Mouse (Mus musculus): ENCODE results near the gene Homer1. TPM values are rescaled to one million over a fixed set of nuclear protein-coding genes. Genes with fewer than 3 reads are reported as not detected.

Homer1 gene
- 3.7 TPM for polyA plus RNA-seq (2012; fragmentation: generic; extraction: Trizol)

DNA sequence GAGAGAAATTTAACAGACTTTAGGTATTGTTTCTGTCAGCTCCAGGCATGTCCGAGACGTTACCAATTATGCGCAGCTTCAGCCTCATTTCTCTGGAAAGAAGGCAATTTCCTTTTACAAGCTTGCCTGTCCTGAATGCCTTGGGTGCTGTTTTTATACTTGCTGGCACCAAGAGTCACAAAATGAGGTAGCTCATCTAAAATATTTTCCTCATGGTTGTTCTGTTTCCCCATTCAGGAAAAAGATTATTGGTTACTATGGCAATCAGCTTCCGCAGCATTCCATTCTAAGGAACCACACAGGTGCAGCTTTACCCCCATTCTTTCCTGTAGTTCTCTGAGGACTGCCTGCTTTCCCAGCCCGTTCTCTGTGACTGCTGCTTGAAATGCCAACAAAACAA is at the start of gene Homer1:
TSS of gene Homer1 (plus strand) at position 320 of the 400 bp plus-strand sequence.
- Histone ChIP-seq H3K27me3 (ENCODE audit: control insufficient read depth, insufficient read depth, insufficient read length) (no peaks in the 10 kb centered on the region), H3K36me3 (ENCODE audit: control insufficient read depth, insufficient read depth) (no peaks in the 10 kb centered on the region)
- TF ChIP-seq REST (IDR thresholded peaks at IDR 0.05; ENCODE audit: insufficient read depth, insufficient read length) (no peak), SRF (IDR thresholded peaks at IDR 0.05; ENCODE audit: control insufficient read depth, insufficient read length, low read depth) (no peak), POLR2AphosphoS2 (IDR thresholded peaks at IDR 0.05; ENCODE audit: insufficient read length, low read depth) (no peak), MAX (IDR thresholded peaks at IDR 0.05; ENCODE audit: low read depth) (no peak), POLR2A (IDR thresholded peaks at IDR 0.05; ENCODE audit: insufficient read length, low read depth) (no peak), MYOD1 (IDR thresholded peaks at IDR 0.05; ENCODE audit: control insufficient read depth in 1 of 3, insufficient read length in 2 of 3, low read depth in 2 of 3) (no peak), E2F4 (IDR thresholded peaks at IDR 0.05; ENCODE audit: insufficient read depth) (no peak), CEBPB (IDR thresholded peaks at IDR 0.05; ENCODE audit: insufficient read depth, poor library complexity, severe bottlenecking) (no peak), USF1 (IDR thresholded peaks at IDR 0.05; ENCODE audit: low read depth) (no peak), TCF3 (IDR thresholded peaks at IDR 0.05; ENCODE audit: insufficient read length, low read depth) (no peak), MYOG (IDR thresholded peaks at IDR 0.05; ENCODE audit: control insufficient read depth in 1 of 3, insufficient read depth in 1 of 3, insufficient read length in 2 of 3, low read depth in 2 of 3) (no peak), TCF12 (IDR thresholded peaks at IDR 0.05; ENCODE audit: insufficient read depth, poor library complexity, severe bottlenecking) (no peak)

DNA sequence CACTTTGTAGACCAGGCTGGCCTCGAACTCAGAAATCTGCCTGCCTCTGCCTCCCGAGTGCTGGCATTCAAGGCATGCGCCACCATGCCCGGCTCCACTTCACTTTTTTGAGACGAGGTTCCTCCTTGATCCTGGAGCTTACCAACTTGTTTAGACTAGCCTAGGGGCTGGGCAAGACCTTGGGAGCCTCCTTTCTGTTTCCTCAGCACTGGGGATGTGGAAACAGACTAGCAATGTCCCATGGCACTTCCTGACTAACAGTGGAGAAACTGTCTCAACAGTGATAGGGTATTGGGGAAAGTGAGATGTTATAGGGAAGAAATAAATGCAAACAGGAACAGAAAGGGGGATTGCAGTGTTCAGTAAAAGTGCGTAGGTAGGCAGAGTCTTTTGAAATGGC is 47.7 kb upstream of the Homer1 start:
- Histone ChIP-seq H3ac (ENCODE audit: control insufficient read depth, insufficient read length) (no peak overlapping the region), H3K79me2 (ENCODE audit: control insufficient read depth, insufficient read depth) (no peaks in the 10 kb centered on the region), H3K36me3 (ENCODE audit: control insufficient read depth, insufficient read depth) (no peaks in the 10 kb centered on the region), H3K4me2 (ENCODE audit: low read depth) (no peak overlapping the region), H3K4me3 (no peak overlapping the region), H3K27me3 (ENCODE audit: control insufficient read depth, insufficient read depth, insufficient read length) (no peaks in the 10 kb centered on the region)
- TF ChIP-seq SRF (IDR thresholded peaks at IDR 0.05; ENCODE audit: control insufficient read depth, insufficient read length, low read depth) (no peak), CEBPB (IDR thresholded peaks at IDR 0.05; ENCODE audit: insufficient read depth, poor library complexity, severe bottlenecking) (no peak), MYOD1 (IDR thresholded peaks at IDR 0.05; ENCODE audit: control insufficient read depth in 1 of 3, insufficient read length in 2 of 3, low read depth in 2 of 3) (no peak)

More for the DNA sequence above, at the start of gene Homer1:
- H3K4me3 ChIP-seq, result no peak within 1 kb of the TSS
- no peak within 1 kb of the TSS for H3ac ChIP-seq (ENCODE audit: control insufficient read depth, insufficient read length)
- H3K4me2 ChIP-seq (ENCODE audit: low read depth), result no peak within 1 kb of the TSS
- H3K79me2 ChIP-seq (ENCODE audit: control insufficient read depth, insufficient read depth), result no peaks in the 10 kb centered on the region

DNA sequence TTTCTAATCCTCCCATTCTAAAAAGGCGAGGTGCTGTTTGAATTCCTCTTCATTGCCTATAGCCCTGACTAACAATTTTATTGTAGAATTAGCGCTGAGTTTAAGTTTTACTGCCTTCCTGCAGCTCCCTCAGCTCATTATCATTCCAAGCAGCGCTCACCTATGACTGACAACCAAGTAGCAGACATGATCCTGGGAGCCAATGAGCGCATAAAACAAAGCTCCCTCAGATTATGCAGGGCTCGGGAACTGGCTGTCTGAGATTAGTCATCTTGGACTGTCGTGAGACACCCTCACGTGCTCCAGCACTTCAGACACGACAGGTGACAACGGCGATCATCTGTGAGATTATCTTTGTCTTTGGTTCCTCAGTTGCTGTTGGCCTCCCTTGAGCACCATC is 47.3 kb upstream of the Homer1 start:
- TF ChIP-seq E2F4 (IDR thresholded peaks at IDR 0.05; ENCODE audit: insufficient read depth), result no peak
- no peak for TF ChIP-seq TCF12 (IDR thresholded peaks at IDR 0.05; ENCODE audit: insufficient read depth, poor library complexity, severe bottlenecking)
- no peak for TF ChIP-seq MYOG (IDR thresholded peaks at IDR 0.05; ENCODE audit: control insufficient read depth in 1 of 3, insufficient read depth in 1 of 3, insufficient read length in 2 of 3, low read depth in 2 of 3)
- no peak for TF ChIP-seq USF1 (IDR thresholded peaks at IDR 0.05; ENCODE audit: low read depth)
- TF ChIP-seq POLR2AphosphoS2 (IDR thresholded peaks at IDR 0.05; ENCODE audit: insufficient read length, low read depth), result no peak
- TF ChIP-seq CEBPB (IDR thresholded peaks at IDR 0.05; ENCODE audit: insufficient read depth, poor library complexity, severe bottlenecking), result no peak
- no peak for TF ChIP-seq SRF (IDR thresholded peaks at IDR 0.05; ENCODE audit: control insufficient read depth, insufficient read length, low read depth)
- no peak for TF ChIP-seq TCF3 (IDR thresholded peaks at IDR 0.05; ENCODE audit: insufficient read length, low read depth)
- H3K79me2 ChIP-seq (ENCODE audit: control insufficient read depth, insufficient read depth), result no peaks in the 10 kb centered on the region

DNA sequence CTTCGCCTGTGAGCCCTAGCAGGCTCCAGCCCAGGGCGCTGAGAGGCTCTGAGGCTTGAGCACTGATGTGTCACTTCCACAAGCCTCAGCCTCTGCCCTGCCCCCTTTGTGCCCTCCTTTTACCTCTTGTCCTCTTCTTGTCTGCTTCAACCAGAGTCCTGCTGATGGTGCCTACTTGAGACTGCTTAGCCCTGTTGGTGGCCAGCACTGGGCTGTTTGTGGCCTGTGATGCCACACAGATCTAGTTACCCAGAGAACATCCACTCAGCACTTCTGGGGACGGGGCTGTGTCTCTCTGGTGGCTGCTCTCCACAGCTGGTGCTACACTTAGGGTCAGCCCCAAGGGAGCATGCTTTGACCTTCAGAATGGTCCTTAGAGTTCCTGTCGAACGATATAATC is 46.5 kb upstream of the Homer1 start:
- Histone ChIP-seq H3ac (ENCODE audit: control insufficient read depth, insufficient read length) (no peak overlapping the region), H3K4me2 (ENCODE audit: low read depth) (no peak overlapping the region), H3K4me3 (no peak overlapping the region), H3K36me3 (ENCODE audit: control insufficient read depth, insufficient read depth) (no peaks in the 10 kb centered on the region), H3K79me2 (ENCODE audit: control insufficient read depth, insufficient read depth) (no peaks in the 10 kb centered on the region), H3K27me3 (ENCODE audit: control insufficient read depth, insufficient read depth, insufficient read length) (no peaks in the 10 kb centered on the region)
- TF ChIP-seq SRF (IDR thresholded peaks at IDR 0.05; ENCODE audit: control insufficient read depth, insufficient read length, low read depth), result no peak
- TF ChIP-seq POLR2AphosphoS2 (IDR thresholded peaks at IDR 0.05; ENCODE audit: insufficient read length, low read depth), result no peak
- no peak for TF ChIP-seq E2F4 (IDR thresholded peaks at IDR 0.05; ENCODE audit: insufficient read depth)
- TF ChIP-seq MAX (IDR thresholded peaks at IDR 0.05; ENCODE audit: low read depth), result no peak
- no peak for TF ChIP-seq CEBPB (IDR thresholded peaks at IDR 0.05; ENCODE audit: insufficient read depth, poor library complexity, severe bottlenecking)
- TF ChIP-seq TCF12 (IDR thresholded peaks at IDR 0.05; ENCODE audit: insufficient read depth, poor library complexity, severe bottlenecking), result no peak

More for the DNA sequence above, 47.3 kb upstream of the Homer1 start:
- Histone ChIP-seq H3ac (ENCODE audit: control insufficient read depth, insufficient read length) (no peak overlapping the region), H3K27me3 (ENCODE audit: control insufficient read depth, insufficient read depth, insufficient read length) (no peaks in the 10 kb centered on the region), H3K36me3 (ENCODE audit: control insufficient read depth, insufficient read depth) (no peaks in the 10 kb centered on the region), H3K4me3 (no peak overlapping the region), H3K4me2 (ENCODE audit: low read depth) (no peak overlapping the region)

DNA sequence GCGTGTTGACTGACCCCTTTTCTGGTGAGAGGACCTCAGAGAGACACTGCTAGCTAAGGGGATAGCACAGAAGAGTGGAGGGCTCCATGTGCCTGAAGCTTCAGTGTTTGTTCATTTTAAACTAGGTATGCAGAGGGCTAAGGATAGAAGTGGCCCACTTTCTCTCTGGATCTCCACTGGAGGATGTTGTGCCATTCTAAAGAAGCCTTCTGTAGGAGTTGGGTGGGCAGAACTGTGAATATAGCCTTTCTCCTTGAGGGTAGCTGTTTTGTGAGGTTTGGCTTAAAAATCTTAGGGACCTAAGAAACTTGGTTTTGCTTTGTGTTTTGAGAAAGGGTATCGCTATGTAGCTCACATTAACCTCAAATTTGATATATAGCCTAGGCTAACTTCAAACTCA is 32.3 kb upstream of the Homer1 start:
- Histone ChIP-seq H3K36me3 (ENCODE audit: control insufficient read depth, insufficient read depth) (no peaks in the 10 kb centered on the region), H3K79me2 (ENCODE audit: control insufficient read depth, insufficient read depth) (no peaks in the 10 kb centered on the region), H3ac (ENCODE audit: control insufficient read depth, insufficient read length) (no peak overlapping the region), H3K4me3 (no peak overlapping the region), H3K4me2 (ENCODE audit: low read depth) (no peak overlapping the region), H3K27me3 (ENCODE audit: control insufficient read depth, insufficient read depth, insufficient read length) (no peaks in the 10 kb centered on the region)
- TF ChIP-seq SRF (IDR thresholded peaks at IDR 0.05; ENCODE audit: control insufficient read depth, insufficient read length, low read depth), result no peak
- TF ChIP-seq TCF12 (IDR thresholded peaks at IDR 0.05; ENCODE audit: insufficient read depth, poor library complexity, severe bottlenecking), result no peak
- no peak for TF ChIP-seq E2F4 (IDR thresholded peaks at IDR 0.05; ENCODE audit: insufficient read depth)
- no peak for TF ChIP-seq TCF3 (IDR thresholded peaks at IDR 0.05; ENCODE audit: insufficient read length, low read depth)
- TF ChIP-seq CEBPB (IDR thresholded peaks at IDR 0.05; ENCODE audit: insufficient read depth, poor library complexity, severe bottlenecking), result no peak
- no peak for TF ChIP-seq MYOD1 (IDR thresholded peaks at IDR 0.05; ENCODE audit: control insufficient read depth in 1 of 3, insufficient read length in 2 of 3, low read depth in 2 of 3)
- no peak for TF ChIP-seq POLR2AphosphoS2 (IDR thresholded peaks at IDR 0.05; ENCODE audit: insufficient read length, low read depth)
- no peak for TF ChIP-seq MAX (IDR thresholded peaks at IDR 0.05; ENCODE audit: low read depth)
- no peak for TF ChIP-seq POLR2A (IDR thresholded peaks at IDR 0.05; ENCODE audit: insufficient read length, low read depth)
- TF ChIP-seq MYOG (IDR thresholded peaks at IDR 0.05; ENCODE audit: control insufficient read depth in 1 of 3, insufficient read depth in 1 of 3, insufficient read length in 2 of 3, low read depth in 2 of 3), result no peak
- TF ChIP-seq REST (IDR thresholded peaks at IDR 0.05; ENCODE audit: insufficient read depth, insufficient read length), result no peak
- TF ChIP-seq USF1 (IDR thresholded peaks at IDR 0.05; ENCODE audit: low read depth), result no peak
